Mouse (Mus musculus) midbrain, postnatal 0 days (tissue): Measurements from ENCODE around the gene Chst11. TPM values are rescaled to one million over a fixed set of nuclear protein-coding genes. Genes with fewer than 3 reads are reported as not detected.

Experiments
- ATAC-seq: fragments of 200-750 bp; cut with Nextera tagmentation; 2 replicates; pipeline ENCODE4 v1.8.0; 2017; ENCODE audit warnings: moderate number of reproducible peaks, mild to moderate bottlenecking, moderate TSS enrichment, moderate library complexity; ENCODE audit not compliant: low FRiP score
- DNase-seq: peaks from one replicate; pipeline ENCODE4 v3.0.0-alpha.2; 2015; ENCODE audit warnings: low spot score
- H3K27ac ChIP-seq: fragments of 300-500 bp; sonication (generic); 2 replicates; pipeline ENCODE4 v1.5.1; 2014; ENCODE audit warnings: low read depth, mild to moderate bottlenecking, low read length, mixed read lengths
- H3K27me3 ChIP-seq: fragments of 300-500 bp; sonication (generic); 2 replicates; pipeline ENCODE4 v1.6.1; 2014; ENCODE audit warnings: low read length, control low read depth, mixed read lengths; ENCODE audit not compliant: insufficient read depth
- H3K36me3 ChIP-seq: fragments of 300-500 bp; sonication (generic); 2 replicates; pipeline ENCODE4 v1.6.1; 2014; ENCODE audit warnings: low read length, control low read depth, mixed read lengths; ENCODE audit not compliant: insufficient read depth
- H3K4me1 ChIP-seq: fragments of 300-500 bp; sonication (generic); 2 replicates; pipeline ENCODE4 v1.6.1; 2014; ENCODE audit warnings: mild to moderate bottlenecking, control low read depth, antibody characterized with exemption, low read length, mixed read lengths; ENCODE audit not compliant: insufficient read depth
- H3K4me2 ChIP-seq: fragments of 300-500 bp; sonication (generic); 2 replicates; pipeline ENCODE4 v1.6.1; 2014; ENCODE audit warnings: low read depth, mild to moderate bottlenecking, low read length, mixed read lengths; ENCODE audit not compliant: poor library complexity, severe bottlenecking
- H3K4me3 ChIP-seq: fragments of 300-500 bp; sonication (generic); 2 replicates; pipeline ENCODE4 v1.5.1; 2014; ENCODE audit warnings: low read depth, mild to moderate bottlenecking, low read length, moderate library complexity
- H3K9ac ChIP-seq: fragments of 300-500 bp; sonication (generic); replicated peaks from 2 replicates; pipeline ENCODE4 v1.6.1; 2014; ENCODE audit warnings: mild to moderate bottlenecking, low read length, moderate library complexity, mixed read lengths; ENCODE audit not compliant: poor library complexity, severe bottlenecking
- H3K9me3 ChIP-seq: fragments of 300-500 bp; sonication (generic); 2 replicates; pipeline ENCODE4 v1.6.1; 2016; ENCODE audit warnings: low read length, control low read depth
- CTCF ChIP-seq: IDR thresholded peaks from 2 replicates; pipeline ENCODE4 v1.5.1; 2016; ENCODE audit warnings: antibody characterized with exemption, mild to moderate bottlenecking
- WGBS: fragments of 180-500 bp; shearing (Covaris S2); extraction: QIAGEN DNeasy Blood & Tissue Kit; methylation state at CpG from one replicate; pipeline ENCODE4 v1.1.7; 2014; 5-methylcytosine and 5-hydroxymethylcytosine counted together
- polyA plus RNA-seq: library from polyadenylated mRNA; unstranded; fragments of >200 nt; fragmentation: Nextera tagmentation; extraction: Ambion mirVana; gene quantifications from 2 replicates; pipeline ENCODE4 v1.2.1, GENCODE M21; 2015
- total RNA-seq: library from RNA; depleted of rRNA; stranded (reverse); fragments of >200 nt; gene quantifications from 2 replicates; pipeline ENCODE4 v1.2.3, GENCODE M21; 2014

Gene Chst11
- total and polyA plus RNA-seq, 2 experiments from 2014 or later, result 2.8 to 20.5 TPM

GRCm38 (mm10) chr10:82991756-82992519 is 6.6 kb downstream of the Chst11 start:
- no peak for TF ChIP-seq CTCF
- H3K27me3 ChIP-seq, result no peaks in the 10 kb centered on the region
- DNase-seq, result no peak
- no peak overlapping the region for H3K4me2 ChIP-seq
- WGBS, result 49% methylated on average over 10 of the region's 10 CpGs
- H3K9ac ChIP-seq, result no peak overlapping the region
- no peak overlapping the region for H3K27ac ChIP-seq
- no peak for ATAC-seq
- H3K4me1 ChIP-seq, result peaks cover 11% of the 10 kb centered on the region
- no peaks in the 10 kb centered on the region for H3K9me3 ChIP-seq
- no peak overlapping the region for H3K4me3 ChIP-seq
- H3K36me3 ChIP-seq, result no peaks in the 10 kb centered on the region

GRCm38 (mm10) chr10:82994284-82994683 is 9.0 kb downstream of the Chst11 start:
- H3K4me2 ChIP-seq, result no peak overlapping the region
- no peaks in the 10 kb centered on the region for H3K36me3 ChIP-seq
- no peak overlapping the region for H3K4me3 ChIP-seq
- no peaks in the 10 kb centered on the region for H3K9me3 ChIP-seq
- TF ChIP-seq CTCF, result no peak
- H3K27ac ChIP-seq, result no peak overlapping the region
- 96% methylated on average over 7 of the region's 7 CpGs for WGBS
- no peak overlapping the region for H3K9ac ChIP-seq
- ATAC-seq (no peak), DNase-seq (no peak)
- H3K27me3 ChIP-seq, result no peaks in the 10 kb centered on the region
- peaks cover 4% of the 10 kb centered on the region; the same call in 1 of the 2 replicates for H3K4me1 ChIP-seq

- Histone ChIP-seq H3K9me3 (no peaks in the 10 kb centered on the region), H3K4me3 (no peak overlapping the region), H3K27ac (no peak overlapping the region), H3K4me2 (no peak overlapping the region), H3K4me1 (no peaks in the 10 kb centered on the region), H3K9ac (no peak overlapping the region), H3K36me3 (no peaks in the 10 kb centered on the region), H3K27me3 (no peaks in the 10 kb centered on the region)
- DNase-seq (no peak), ATAC-seq (no peak)
- 75% methylated on average over 6 of the region's 6 CpGs for WGBS
- TF ChIP-seq CTCF, result no peak
These were observed 12.2 kb downstream of the Chst11 start for GRCm38 (mm10) chr10:82997460-82997859.

- no peaks in the 10 kb centered on the region for H3K4me1 ChIP-seq
- H3K27me3 ChIP-seq, result no peaks in the 10 kb centered on the region
- H3K27ac ChIP-seq, result no peak overlapping the region
- no peak overlapping the region for H3K9ac ChIP-seq
- no peak for TF ChIP-seq CTCF
- WGBS, result 86% methylated on average over 5 of the region's 5 CpGs
- H3K36me3 ChIP-seq, result no peaks in the 10 kb centered on the region
- ATAC-seq (no peak), DNase-seq (no peak)
- H3K4me3 ChIP-seq, result no peak overlapping the region
- no peak overlapping the region for H3K4me2 ChIP-seq
- H3K9me3 ChIP-seq, result no peaks in the 10 kb centered on the region
These were observed 14.9 kb downstream of the Chst11 start for GRCm38 (mm10) chr10:83000169-83000568.

- no peaks in the 10 kb centered on the region for H3K9me3 ChIP-seq
- ATAC-seq (no peak), DNase-seq (no peak)
- H3K4me2 ChIP-seq, result no peak overlapping the region
- no peaks in the 10 kb centered on the region for H3K36me3 ChIP-seq
- TF ChIP-seq CTCF, result no peak; the same call in 1 of the 2 replicates
- no peaks in the 10 kb centered on the region for H3K4me1 ChIP-seq
- no peaks in the 10 kb centered on the region for H3K27me3 ChIP-seq
- H3K4me3 ChIP-seq, result no peak overlapping the region
- no peak overlapping the region for H3K9ac ChIP-seq
- 98% methylated on average over 2 of the region's 2 CpGs for WGBS
- H3K27ac ChIP-seq, result no peak overlapping the region
These were observed 15.4 kb downstream of the Chst11 start for GRCm38 (mm10) chr10:83000721-83001120.

- ATAC-seq, result no peak
- Histone ChIP-seq H3K9me3 (no peaks in the 10 kb centered on the region), H3K9ac (no peak overlapping the region), H3K4me3 (no peak overlapping the region), H3K4me1 (no peaks in the 10 kb centered on the region), H3K36me3 (no peaks in the 10 kb centered on the region), H3K27me3 (no peaks in the 10 kb centered on the region), H3K27ac (no peak overlapping the region), H3K4me2 (no peak overlapping the region)
- TF ChIP-seq CTCF, result no peak
- 98% methylated on average over 7 of the region's 7 CpGs for WGBS
- no peak for DNase-seq
These were observed 18.6 kb downstream of the Chst11 start for GRCm38 (mm10) chr10:83003899-83004298.
